Mouse (Mus musculus) spleen, adult 2 months (tissue): ENCODE data around the gene Exoc2. TPM values are rescaled to one million over a fixed set of nuclear protein-coding genes. Genes with fewer than 3 reads are reported as not detected.

Source experiments
- DNase-seq, 2 experiments: peaks; one replicate each; pipeline versions ENCODE4 v3.0.0 to v3.0.0-alpha.2; 2012 to 2021; ENCODE audit warnings: low spot score in 2 of 2, low read depth in 1 of 2
- H3K27ac ChIP-seq: fragments of 200-500 bp; 2 replicates; pipeline ENCODE4 v1.5.1; 2012; ENCODE audit warnings: low read length, inconsistent platforms; ENCODE audit not compliant: insufficient read depth
- H3K27me3 ChIP-seq: fragments of 200-500 bp; 2 replicates; pipeline ENCODE4 v1.6.1; 2012; ENCODE audit warnings: mild to moderate bottlenecking, moderate library complexity, low read length, inconsistent platforms; ENCODE audit not compliant: control insufficient read depth, insufficient read depth
- H3K36me3 ChIP-seq: fragments of 200-500 bp; 2 replicates; pipeline ENCODE4 v1.6.1; 2012; ENCODE audit warnings: mild to moderate bottlenecking, low read length, inconsistent platforms; ENCODE audit not compliant: control insufficient read depth, insufficient read depth
- H3K4me1 ChIP-seq: fragments of 200-500 bp; 2 replicates; pipeline ENCODE4 v1.6.1; 2011; ENCODE audit warnings: inconsistent platforms; ENCODE audit not compliant: control insufficient read depth, insufficient read depth, insufficient read length
- H3K4me3 ChIP-seq: fragments of 200-500 bp; 2 replicates; pipeline ENCODE4 v1.5.1; 2011; ENCODE audit warnings: mild to moderate bottlenecking, inconsistent platforms; ENCODE audit not compliant: insufficient read depth, insufficient read length; ENCODE audit errors: extremely low read depth
- CTCF ChIP-seq: fragments of 200-500 bp; IDR thresholded peaks from 2 replicates; pipeline ENCODE4 v1.5.1; 2011; ENCODE audit warnings: mild to moderate bottlenecking, inconsistent platforms; ENCODE audit not compliant: insufficient read depth, insufficient read length, insufficient replicate concordance; ENCODE audit errors: extremely low read depth
- POLR2A ChIP-seq: fragments of 200-500 bp; IDR thresholded peaks from 2 replicates; pipeline ENCODE4 v1.6.1; 2011; ENCODE audit warnings: low read depth, low read length, inconsistent platforms
- WGBS: fragments of 180-500 bp; shearing (Covaris S2); methylation state at CpG from one replicate; pipeline ENCODE4 v1.1.7; 2018; 5-methylcytosine and 5-hydroxymethylcytosine counted together
- polyA plus RNA-seq: library from polyadenylated mRNA; depleted of rRNA; stranded (reverse); fragments of >200 nt; gene quantifications from 2 replicates; pipeline ENCODE4 v1.2.3, GENCODE M21; 2012

Exoc2 gene
- polyA plus RNA-seq, 1 experiment, result 8.1 TPM

DNA sequence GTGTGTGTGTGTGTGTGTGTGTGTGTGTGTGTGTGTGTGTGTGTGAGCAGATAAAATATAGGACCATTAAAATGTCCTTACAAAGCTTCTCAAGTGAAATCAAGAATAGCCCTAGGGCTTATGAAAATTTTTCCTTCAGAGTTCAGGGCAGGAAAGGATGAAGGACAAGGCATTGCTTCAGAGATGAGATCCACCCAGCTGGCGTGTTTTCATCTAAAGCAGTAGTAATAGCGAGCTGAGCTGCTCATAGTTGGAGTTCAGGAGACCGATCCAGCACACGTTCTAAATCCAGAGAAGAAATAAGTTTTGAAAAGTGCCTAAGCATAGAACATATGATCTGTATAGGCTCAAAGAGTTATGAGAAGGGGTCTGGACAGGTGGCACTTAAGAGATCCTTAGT, 127.4 kb downstream of the Exoc2 start:
- TF ChIP-seq CTCF, result no peak
- no peak for TF ChIP-seq POLR2A
- Histone ChIP-seq H3K4me1 (no peaks in the 10 kb centered on the region), H3K4me3 (no peak overlapping the region), H3K36me3 (peaks cover 1% of the 10 kb centered on the region; the same call in 1 of the 2 replicates), H3K27me3 (no peaks in the 10 kb centered on the region), H3K27ac (no peak overlapping the region)
- no peak for DNase-seq
- 94% methylated on average over 4 of the region's 4 CpGs for WGBS

DNA sequence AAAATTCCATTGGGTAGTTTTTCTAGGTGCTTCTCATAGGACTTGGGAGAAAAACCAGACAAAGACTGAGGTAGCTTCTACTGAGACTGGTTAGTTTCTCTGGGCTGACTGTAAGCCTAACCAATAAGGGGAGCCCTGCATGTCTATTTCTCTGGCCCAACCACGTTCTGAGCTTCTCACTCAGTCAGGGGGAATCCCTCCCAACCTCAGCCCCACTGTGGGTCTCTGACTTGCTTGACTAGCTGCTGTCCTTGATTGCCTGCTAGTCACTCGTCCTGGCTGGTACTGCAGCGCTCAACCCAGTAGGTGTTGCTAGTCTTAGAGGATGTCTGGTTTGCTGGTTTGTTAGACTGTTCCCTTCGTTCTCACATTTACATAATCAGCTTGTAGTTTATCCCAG, 130.8 kb downstream of the Exoc2 start:
- H3K27me3 ChIP-seq, result no peaks in the 10 kb centered on the region
- H3K36me3 ChIP-seq, result no peaks in the 10 kb centered on the region; the same call in 1 of the 2 replicates
- TF ChIP-seq CTCF, result no peak
- TF ChIP-seq POLR2A, result no peak
- 63% methylated on average over 4 of the region's 4 CpGs for WGBS
- H3K4me3 ChIP-seq, result no peak overlapping the region
- no peak for DNase-seq
- H3K27ac ChIP-seq, result no peak overlapping the region
- H3K4me1 ChIP-seq, result no peaks in the 10 kb centered on the region

DNA sequence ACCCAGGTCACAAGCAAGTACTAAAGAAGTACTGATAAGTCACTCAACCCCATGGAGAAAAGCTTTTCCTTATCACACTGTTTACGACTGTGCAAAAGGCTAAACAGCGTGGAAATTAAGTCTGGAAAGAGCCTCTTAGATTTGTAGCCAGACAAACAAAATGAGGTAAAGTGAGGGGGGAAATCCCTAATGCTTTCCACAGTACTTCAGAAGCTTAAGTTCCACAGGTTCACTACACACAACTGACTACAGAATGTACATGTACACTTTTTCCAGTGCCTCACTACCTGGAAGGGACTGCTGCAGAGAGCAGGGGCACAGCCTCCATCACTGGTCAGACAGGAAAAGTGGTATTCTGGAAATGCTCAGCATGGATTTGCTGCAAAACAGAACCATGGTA, 132.1 kb downstream of the Exoc2 start:
- 90% methylated on average over 2 of the region's 2 CpGs for WGBS

DNA sequence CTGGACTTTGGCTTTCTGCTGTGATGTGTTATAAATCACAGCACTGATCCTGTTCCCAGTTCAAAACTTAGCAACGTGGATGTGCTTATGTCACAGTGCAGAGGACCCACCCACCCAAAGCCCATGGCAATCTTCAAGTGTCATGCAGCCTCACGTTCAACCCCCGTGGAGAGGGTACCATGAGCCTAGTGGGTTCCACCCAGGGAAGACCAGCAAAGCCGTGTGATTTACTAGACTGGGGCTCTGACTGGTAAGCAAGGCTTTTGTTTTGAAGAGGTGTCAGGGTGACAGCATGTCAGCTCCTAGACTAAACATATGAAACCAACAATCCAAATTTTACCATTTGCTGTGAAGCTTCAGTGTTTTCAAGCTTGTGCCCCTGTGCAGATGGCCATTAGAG, 132.6 kb downstream of the Exoc2 start:
- 91% methylated on average over 4 of the region's 4 CpGs for WGBS
- Histone ChIP-seq H3K4me3 (no peak overlapping the region), H3K4me1 (no peaks in the 10 kb centered on the region), H3K27me3 (no peaks in the 10 kb centered on the region), H3K27ac (no peak overlapping the region), H3K36me3 (no peaks in the 10 kb centered on the region; the same call in 1 of the 2 replicates)
- no peak for DNase-seq
- no peak for TF ChIP-seq CTCF
- no peak for TF ChIP-seq POLR2A

More for the DNA sequence above, 132.1 kb downstream of the Exoc2 start:
- Histone ChIP-seq H3K4me3 (no peak overlapping the region), H3K27me3 (no peaks in the 10 kb centered on the region), H3K27ac (no peak overlapping the region), H3K36me3 (no peaks in the 10 kb centered on the region; the same call in 1 of the 2 replicates), H3K4me1 (no peaks in the 10 kb centered on the region)
- no peak for DNase-seq
- TF ChIP-seq CTCF (no peak), POLR2A (no peak)

DNA sequence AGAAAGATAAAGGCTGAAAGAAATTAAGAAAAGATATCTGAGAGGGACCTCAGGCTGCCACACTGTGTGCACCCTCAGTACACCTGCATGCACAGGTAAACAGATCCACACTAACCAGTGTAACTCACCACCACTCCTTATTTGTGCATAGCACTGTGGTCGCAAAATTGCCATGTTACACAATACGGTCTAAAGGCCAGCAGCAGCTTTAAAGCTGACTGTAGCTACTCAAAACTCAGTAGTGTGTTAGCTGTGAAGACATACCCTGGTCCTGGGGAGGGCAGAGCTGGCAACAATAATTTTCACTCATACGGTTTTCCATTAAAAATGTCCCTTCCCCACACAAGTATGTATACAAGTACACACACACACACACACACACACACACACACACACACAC, 133.2 kb downstream of the Exoc2 start:
- WGBS, result 93% methylated on average over 3 of the region's 3 CpGs
- no peaks in the 10 kb centered on the region; the same call in 1 of the 2 replicates for H3K36me3 ChIP-seq
- no peaks in the 10 kb centered on the region for H3K27me3 ChIP-seq
- H3K4me1 ChIP-seq, result no peaks in the 10 kb centered on the region
- no peak overlapping the region for H3K4me3 ChIP-seq
- H3K27ac ChIP-seq, result no peak overlapping the region
- DNase-seq, result no peak
- no peak for TF ChIP-seq CTCF
- no peak for TF ChIP-seq POLR2A

DNA sequence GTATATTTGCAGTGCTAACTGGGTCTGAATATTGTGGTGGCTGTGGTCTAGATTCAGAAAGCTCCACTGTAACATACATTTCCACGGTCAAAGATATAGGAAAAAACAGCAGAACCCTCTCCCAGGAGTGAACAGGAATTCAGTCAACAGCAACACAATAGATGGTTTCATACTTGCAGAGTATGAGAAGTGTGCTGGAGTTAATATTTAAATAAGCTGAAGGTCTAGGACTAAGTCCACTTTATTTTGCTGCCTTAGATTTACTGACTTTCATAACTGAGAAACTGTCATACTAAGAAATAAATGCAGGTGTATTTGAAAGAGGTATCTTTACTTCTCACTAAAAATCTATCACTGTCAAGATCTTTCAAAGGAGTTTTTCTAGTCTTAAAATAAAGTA, 137.6 kb downstream of the Exoc2 start:
- TF ChIP-seq CTCF (no peak), POLR2A (no peak)
- 80% methylated on average over 1 of the region's 1 CpGs for WGBS
- no peaks in the 10 kb centered on the region for H3K27me3 ChIP-seq
- no peak overlapping the region for H3K27ac ChIP-seq
- DNase-seq, result no peak
- H3K4me3 ChIP-seq, result no peak overlapping the region
- no peaks in the 10 kb centered on the region; the same call in 1 of the 2 replicates for H3K36me3 ChIP-seq
- H3K4me1 ChIP-seq, result peaks cover 7% of the 10 kb centered on the region

DNA sequence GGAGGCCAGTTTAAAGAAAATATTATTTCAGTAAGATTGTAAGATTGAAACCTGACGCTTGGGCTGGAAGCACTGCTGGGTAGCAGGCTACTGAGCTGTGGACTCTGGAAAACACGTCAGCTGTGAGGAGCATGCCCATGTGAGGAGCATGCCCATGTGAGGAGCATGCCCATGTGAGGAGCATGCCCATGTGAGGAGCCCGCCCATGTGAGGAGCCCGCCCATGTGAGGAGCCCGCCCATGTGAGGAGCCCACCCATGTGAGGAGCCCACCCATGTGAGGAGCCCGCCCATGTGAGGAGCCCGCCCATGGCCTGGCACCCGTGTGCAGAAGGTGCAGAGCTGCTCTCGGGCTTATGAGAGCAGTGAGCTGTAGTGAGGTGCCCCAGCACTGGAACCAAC, 139.0 kb downstream of the Exoc2 start:
- peaks cover 11% of the 10 kb centered on the region for H3K4me1 ChIP-seq
- no peak for DNase-seq
- WGBS, result 27% methylated on average over 9 of the region's 9 CpGs
- no peaks in the 10 kb centered on the region; the same call in 1 of the 2 replicates for H3K36me3 ChIP-seq
- no peak for TF ChIP-seq POLR2A
- TF ChIP-seq CTCF, result no peak
- no peaks in the 10 kb centered on the region for H3K27me3 ChIP-seq
- no peak overlapping the region for H3K4me3 ChIP-seq
- H3K27ac ChIP-seq, result no peak overlapping the region

DNA sequence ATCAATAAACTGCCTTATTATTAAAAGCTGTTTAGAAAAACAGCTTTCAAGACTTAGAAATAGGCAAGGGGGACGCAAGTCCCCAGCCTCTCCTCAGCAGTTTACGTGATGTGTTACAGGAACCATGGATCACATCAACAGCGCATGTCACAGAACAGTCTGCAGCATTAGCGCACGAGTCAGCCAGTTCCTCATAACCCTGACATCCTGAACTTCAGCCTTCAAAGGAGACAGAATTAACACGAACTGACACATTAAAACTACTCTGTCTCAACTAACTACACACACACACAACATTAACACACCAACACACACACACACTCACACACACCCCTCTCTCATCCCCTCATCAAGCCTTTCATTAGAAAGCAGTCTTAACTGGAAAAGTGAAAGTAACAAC, 139.5 kb downstream of the Exoc2 start:
- TF ChIP-seq CTCF (no peak), POLR2A (no peak)
- Histone ChIP-seq H3K27me3 (no peaks in the 10 kb centered on the region), H3K4me1 (peaks cover 11% of the 10 kb centered on the region), H3K4me3 (peak overlapping the region; percentile 50; the same call in 1 of the 2 replicates), H3K36me3 (no peaks in the 10 kb centered on the region), H3K27ac (peak overlapping the region; percentile 68; the same call in 1 of the 2 replicates)
- WGBS, result under 1% methylated on average over 6 of the region's 6 CpGs
- DNase-seq, result peak; percentile 40 to 47
